Mouse (Mus musculus) ES-Bruce4 (cell line): ENCODE results near the gene Anks1.

Experiments
- CTCF ChIP-seq: IDR thresholded peaks from one replicate; pipeline ENCODE4 v1.8.1; 2011; ENCODE audit warnings: low read depth, low read length
- EP300 ChIP-seq: IDR thresholded peaks from 2 replicates; pipeline ENCODE4 v1.6.1; 2011; ENCODE audit warnings: low read depth, low read length; ENCODE audit not compliant: insufficient read depth
- POLR2A ChIP-seq: IDR thresholded peaks from one replicate; pipeline ENCODE4 v1.8.1; 2011; ENCODE audit warnings: low read length; ENCODE audit not compliant: insufficient read depth

DNA sequence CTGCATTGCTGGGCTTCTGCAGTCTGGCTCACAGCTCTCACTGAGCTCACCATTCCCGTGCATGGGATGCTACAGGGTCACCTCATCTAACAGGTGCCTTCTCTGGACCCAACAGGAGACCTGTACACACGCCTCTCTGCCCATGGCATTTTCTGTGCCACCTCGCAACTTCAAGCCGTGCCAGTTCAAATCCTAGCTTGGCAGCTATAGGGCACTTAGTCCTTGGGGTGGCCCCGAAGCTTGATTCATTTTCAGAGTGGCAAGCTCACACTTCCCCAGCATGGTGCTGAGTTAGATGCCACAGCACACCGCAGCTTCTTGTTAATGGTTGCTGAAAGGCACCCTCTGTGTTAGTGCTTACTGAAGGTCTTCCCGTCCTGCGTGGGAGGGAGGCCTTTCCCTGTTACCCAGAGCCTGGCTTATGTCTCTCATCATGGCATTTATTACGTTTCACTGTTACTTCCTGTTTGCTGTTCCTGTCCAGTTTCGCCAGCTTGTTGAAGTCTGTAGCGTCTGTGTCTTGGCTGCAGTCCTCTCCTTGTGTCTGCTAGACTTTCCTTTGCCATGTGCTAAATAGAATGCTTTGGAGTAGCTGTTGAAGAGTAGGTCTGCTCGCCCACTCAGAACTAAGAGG, 29.1 kb downstream of the Anks1 start:
- TF ChIP-seq POLR2A (no peak), CTCF (no peak), EP300 (no peak)
